Mouse (Mus musculus) testis, adult 2 months (tissue): ENCODE measurements around the gene Cxadr.

Experiments
- CTCF ChIP-seq: fragments of 200-500 bp; IDR thresholded peaks from 2 replicates; pipeline ENCODE4 v1.5.1; 2012; ENCODE audit warnings: low read depth, mild to moderate bottlenecking, inconsistent platforms, low read length, moderate library complexity; ENCODE audit not compliant: control insufficient read depth, insufficient read depth, insufficient replicate concordance
- POLR2A ChIP-seq: fragments of 200-500 bp; IDR thresholded peaks from 2 replicates; pipeline ENCODE4 v1.6.1; 2012; ENCODE audit warnings: low read depth, mild to moderate bottlenecking, inconsistent platforms, low read length, moderate library complexity; ENCODE audit not compliant: control insufficient read depth

DNA sequence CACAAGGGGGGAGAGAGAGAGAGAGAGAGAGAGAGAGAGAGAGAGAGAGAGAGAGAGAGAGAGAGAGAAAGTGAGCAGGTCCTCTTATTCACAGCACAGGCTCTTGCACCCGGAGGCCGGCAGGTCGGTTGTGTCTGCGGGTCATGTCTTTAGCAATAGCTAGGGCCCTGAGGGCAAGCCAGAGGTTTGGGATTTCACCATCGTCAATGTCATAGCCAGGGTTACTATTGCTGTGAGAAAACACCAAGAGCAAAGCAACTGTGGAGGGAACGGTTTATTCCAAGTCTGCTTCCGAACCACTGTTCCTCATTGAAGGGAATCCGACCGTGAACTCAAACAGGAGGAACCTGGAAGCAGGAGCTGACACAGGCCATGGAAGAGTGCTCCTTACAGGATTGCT is 5.2 kb upstream of the Cxadr start:
- TF ChIP-seq POLR2A (no peak), CTCF (no peak)
